Mouse (Mus musculus): ENCODE measurements around the gene Phldb2.

GRCm38 (mm10) chr16:45898459-45898858 is 54.9 kb downstream of the Phldb2 start:
- TF ChIP-seq CTCF (IDR thresholded peaks at IDR 0.05; ENCODE audit: low read depth), result no peak
- TF ChIP-seq EP300 (IDR thresholded peaks at IDR 0.05; ENCODE audit: low read depth), result no peak
